Mouse (Mus musculus) forebrain, embryonic 13.5 days (tissue): ENCODE measurements around the gene 1700001K19Rik. TPM values are rescaled to one million over a fixed set of nuclear protein-coding genes. Genes with fewer than 3 reads are reported as not detected.
"Not testable (repeated sequence)": the region's sequence is repeated elsewhere in the genome, so short reads cannot be mapped to it uniquely, and the experiment has no call there.

Source experiments
- ATAC-seq: fragments of 200-750 bp; cut with Nextera tagmentation; 2 replicates; pipeline ENCODE4 v1.8.0; 2017
- H3K27ac ChIP-seq: fragments of 300-500 bp; sonication (generic); 2 replicates; pipeline ENCODE4 v1.5.1; 2015; ENCODE audit warnings: inconsistent platforms, mild to moderate bottlenecking, moderate library complexity
- H3K27me3 ChIP-seq: fragments of 300-500 bp; sonication (generic); 2 replicates; pipeline ENCODE4 v1.6.1; 2015; ENCODE audit warnings: mild to moderate bottlenecking, inconsistent platforms
- H3K36me3 ChIP-seq: fragments of 300-500 bp; sonication (generic); 2 replicates; pipeline ENCODE4 v1.6.1; 2015; ENCODE audit warnings: mild to moderate bottlenecking, inconsistent platforms; ENCODE audit not compliant: poor library complexity, severe bottlenecking
- H3K4me1 ChIP-seq: fragments of 300-500 bp; sonication (generic); 2 replicates; pipeline ENCODE4 v1.6.1; 2015; ENCODE audit warnings: inconsistent platforms
- H3K4me2 ChIP-seq: fragments of 300-500 bp; sonication (generic); 2 replicates; pipeline ENCODE4 v1.6.1; 2015; ENCODE audit warnings: inconsistent platforms, mild to moderate bottlenecking, moderate library complexity
- H3K4me3 ChIP-seq: fragments of 300-500 bp; sonication (generic); 2 replicates; pipeline ENCODE4 v1.5.1; 2015; ENCODE audit warnings: mild to moderate bottlenecking, inconsistent platforms
- H3K9ac ChIP-seq: fragments of 300-500 bp; sonication (generic); 2 replicates; pipeline ENCODE4 v1.6.1; 2015; ENCODE audit warnings: mild to moderate bottlenecking, inconsistent platforms
- H3K9me3 ChIP-seq: fragments of 300-500 bp; sonication (generic); replicated peaks from 2 replicates; pipeline ENCODE4 v1.6.1; 2016; ENCODE audit warnings: inconsistent platforms
- WGBS: fragments of 180-500 bp; shearing (Covaris S2); methylation state at CpG from one replicate; pipeline ENCODE4 v1.1.7; 2015; 5-methylcytosine and 5-hydroxymethylcytosine counted together
- polyA plus RNA-seq: library from polyadenylated mRNA; unstranded; fragments of >200 nt; fragmentation: Nextera tagmentation; extraction: Ambion mirVana; gene quantifications from 2 replicates; pipeline ENCODE4 v1.2.1, GENCODE M21; 2015

1700001K19Rik gene
- polyA plus RNA-seq, result 0.25 and 0.53 TPM in 2 replicates

- peaks cover 22% of the 10 kb centered on the region for H3K36me3 ChIP-seq
- H3K4me1 ChIP-seq, result 0 out of 2 replicates have a peak, but pooled peaks cover 4% of the 10 kb centered on the region
- WGBS, result 78% methylated on average over 9 of the region's 9 CpGs
- H3K9me3 ChIP-seq, result no peaks in the 10 kb centered on the region
- H3K27me3 ChIP-seq, result no peaks in the 10 kb centered on the region
- no peak within 1 kb of the TSS for H3K4me3 ChIP-seq
- no peak within 1 kb of the TSS for H3K4me2 ChIP-seq
- H3K9ac ChIP-seq, result 0 out of 2 replicates have a peak within 1 kb of the TSS, but pooled peaks have one; percentile 8
- no peak for ATAC-seq
- no peak within 1 kb of the TSS for H3K27ac ChIP-seq
Measured at GRCm38 (mm10) chr12:110682561-110683299, at the start of gene 1700001K19Rik. Gene 1700001K19Rik (minus strand): TSS chr12:110682619.

GRCm38 (mm10) chr12:110726428-110726827 is 44.0 kb upstream of the 1700001K19Rik start:
- WGBS, result 56% methylated on average over 1 of the region's 1 CpGs
- Histone ChIP-seq H3K4me1 (no peaks in the 10 kb centered on the region), H3K27me3 (no peaks in the 10 kb centered on the region), H3K36me3 (no peaks in the 10 kb centered on the region), H3K4me2 (no peak overlapping the region), H3K9me3 (no peaks in the 10 kb centered on the region), H3K27ac (no peak overlapping the region), H3K4me3 (no peak overlapping the region), H3K9ac (no peak overlapping the region)
- no peak for ATAC-seq

GRCm38 (mm10) chr12:110725489-110725888 is 43.1 kb upstream of the 1700001K19Rik start:
- H3K9me3 ChIP-seq, result no peaks in the 10 kb centered on the region
- H3K4me2 ChIP-seq, result no peak overlapping the region
- H3K36me3 ChIP-seq, result no peaks in the 10 kb centered on the region
- H3K9ac ChIP-seq, result no peak overlapping the region
- no peaks in the 10 kb centered on the region for H3K27me3 ChIP-seq
- no peaks in the 10 kb centered on the region for H3K4me1 ChIP-seq
- no peak overlapping the region for H3K27ac ChIP-seq
- H3K4me3 ChIP-seq, result no peak overlapping the region
- no peak for ATAC-seq
- 85% methylated on average over 5 of the region's 5 CpGs for WGBS

- no peaks in the 10 kb centered on the region for H3K4me1 ChIP-seq
- H3K9ac ChIP-seq, result no peak overlapping the region
- no peaks in the 10 kb centered on the region for H3K36me3 ChIP-seq
- no peaks in the 10 kb centered on the region for H3K27me3 ChIP-seq
- 91% methylated on average over 5 of the region's 5 CpGs for WGBS
- H3K9me3 ChIP-seq, result no peaks in the 10 kb centered on the region
- H3K4me3 ChIP-seq, result no peak overlapping the region
- H3K4me2 ChIP-seq, result no peak overlapping the region
- ATAC-seq, result no peak
- no peak overlapping the region for H3K27ac ChIP-seq
Measured at GRCm38 (mm10) chr12:110725051-110725450, 42.6 kb upstream of the 1700001K19Rik start.

- ATAC-seq, result no peak
- H3K4me3 ChIP-seq, result no peak overlapping the region
- H3K9ac ChIP-seq, result no peak overlapping the region
- 40% methylated on average over 5 of the region's 5 CpGs for WGBS
- H3K9me3 ChIP-seq, result 0 out of 2 replicates have a peak, but pooled peaks cover 3% of the 10 kb centered on the region
- no peaks in the 10 kb centered on the region for H3K36me3 ChIP-seq
- H3K27ac ChIP-seq, result no peak overlapping the region
- no peak overlapping the region for H3K4me2 ChIP-seq
- no peaks in the 10 kb centered on the region for H3K27me3 ChIP-seq
- no peaks in the 10 kb centered on the region for H3K4me1 ChIP-seq
Measured at GRCm38 (mm10) chr12:110716004-110716403, 33.6 kb upstream of the 1700001K19Rik start.

GRCm38 (mm10) chr12:110714215-110714614 is 31.8 kb upstream of the 1700001K19Rik start:
- Histone ChIP-seq H3K36me3 (no peaks in the 10 kb centered on the region), H3K27me3 (no peaks in the 10 kb centered on the region), H3K4me1 (no peaks in the 10 kb centered on the region), H3K9me3 (0 out of 2 replicates have a peak, but pooled peaks cover 3% of the 10 kb centered on the region), H3K4me3 (no peak overlapping the region), H3K9ac (no peak overlapping the region), H3K4me2 (no peak overlapping the region), H3K27ac (no peak overlapping the region)
- WGBS, result 94% methylated on average over 6 of the region's 6 CpGs
- no peak for ATAC-seq

- Histone ChIP-seq H3K9me3 (0 out of 2 replicates have a peak, but pooled peaks cover 3% of the 10 kb centered on the region), H3K9ac (no peak overlapping the region), H3K27me3 (no peaks in the 10 kb centered on the region), H3K4me2 (no peak overlapping the region), H3K4me3 (no peak overlapping the region), H3K36me3 (no peaks in the 10 kb centered on the region), H3K27ac (no peak overlapping the region), H3K4me1 (no peaks in the 10 kb centered on the region)
- 94% methylated on average over 6 of the region's 6 CpGs for WGBS
- no peak for ATAC-seq
Measured at GRCm38 (mm10) chr12:110713784-110714183, 31.4 kb upstream of the 1700001K19Rik start.

- 85% methylated on average over 5 of the region's 5 CpGs for WGBS
- Histone ChIP-seq H3K36me3 (no peaks in the 10 kb centered on the region), H3K27me3 (no peaks in the 10 kb centered on the region), H3K27ac (no peak overlapping the region), H3K4me1 (peaks cover 9% of the 10 kb centered on the region), H3K9me3 (0 out of 2 replicates have a peak, but pooled peaks cover 3% of the 10 kb centered on the region), H3K4me3 (no peak overlapping the region), H3K4me2 (no peak overlapping the region), H3K9ac (no peak overlapping the region)
- ATAC-seq, result no peak
Measured at GRCm38 (mm10) chr12:110711270-110711669, 28.9 kb upstream of the 1700001K19Rik start.

- no peaks in the 10 kb centered on the region for H3K27me3 ChIP-seq
- H3K27ac ChIP-seq, result no peak overlapping the region
- H3K4me1 ChIP-seq, result peaks cover 14% of the 10 kb centered on the region
- no peak for ATAC-seq
- H3K36me3 ChIP-seq, result no peaks in the 10 kb centered on the region
- H3K4me3 ChIP-seq, result no peak overlapping the region
- WGBS, result 88% methylated on average over 7 of the region's 7 CpGs
- peak overlapping the region; percentile 64; the same call in 1 of the 2 replicates for H3K4me2 ChIP-seq
- H3K9me3 ChIP-seq, result no peaks in the 10 kb centered on the region
- H3K9ac ChIP-seq, result no peak overlapping the region
Measured at GRCm38 (mm10) chr12:110707451-110707850, 25.0 kb upstream of the 1700001K19Rik start.

GRCm38 (mm10) chr12:110706337-110707231 is 24.2 kb upstream of the 1700001K19Rik start:
- Histone ChIP-seq H3K36me3 (no peaks in the 10 kb centered on the region), H3K9me3 (no peaks in the 10 kb centered on the region), H3K27ac (peak overlapping the region; percentile 16), H3K4me3 (peak overlapping the region; percentile 35), H3K27me3 (no peaks in the 10 kb centered on the region), H3K4me2 (peak overlapping the region; percentile 64), H3K9ac (peak overlapping the region; percentile 50), H3K4me1 (peaks cover 14% of the 10 kb centered on the region)
- WGBS, result 1% methylated on average over 27 of the region's 27 CpGs
- peak; percentile 67; the same call in 1 of the 2 replicates for ATAC-seq

GRCm38 (mm10) chr12:110705419-110705818 is 23.0 kb upstream of the 1700001K19Rik start:
- H3K27me3 ChIP-seq, H3K36me3 ChIP-seq, ATAC-seq, H3K4me2 ChIP-seq, H3K27ac ChIP-seq, H3K9ac ChIP-seq, H3K9me3 ChIP-seq, H3K4me3 ChIP-seq: not testable (repeated sequence)
- H3K4me1 ChIP-seq, result peaks cover 14% of the 10 kb centered on the region
- WGBS, result 86% methylated on average over 4 of the region's 4 CpGs

GRCm38 (mm10) chr12:110703682-110704081 is 21.3 kb upstream of the 1700001K19Rik start:
- Histone ChIP-seq H3K4me3 (no peak overlapping the region), H3K4me2 (no peak overlapping the region), H3K36me3 (no peaks in the 10 kb centered on the region), H3K9ac (no peak overlapping the region), H3K27me3 (no peaks in the 10 kb centered on the region; the same call in 1 of the 2 replicates), H3K4me1 (peaks cover 14% of the 10 kb centered on the region), H3K9me3 (no peaks in the 10 kb centered on the region), H3K27ac (no peak overlapping the region)
- WGBS, result 74% methylated on average over 7 of the region's 7 CpGs
- ATAC-seq, result no peak
